Mouse (Mus musculus) heart, adult 2 months (tissue): ENCODE measurements around the gene Phyh.

Experiments
- CTCF ChIP-seq: fragments of 200-600 bp; IDR thresholded peaks from 2 replicates; pipeline ENCODE4 v1.8.1; 2022; ENCODE audit warnings: antibody characterized with exemption, mild to moderate bottlenecking, moderate library complexity
- POLR2A ChIP-seq: fragments of 200-500 bp; IDR thresholded peaks from 2 replicates; pipeline ENCODE4 v1.6.1; 2011; ENCODE audit warnings: mild to moderate bottlenecking, low read depth, low read length, control low read depth; ENCODE audit not compliant: insufficient read depth

DNA sequence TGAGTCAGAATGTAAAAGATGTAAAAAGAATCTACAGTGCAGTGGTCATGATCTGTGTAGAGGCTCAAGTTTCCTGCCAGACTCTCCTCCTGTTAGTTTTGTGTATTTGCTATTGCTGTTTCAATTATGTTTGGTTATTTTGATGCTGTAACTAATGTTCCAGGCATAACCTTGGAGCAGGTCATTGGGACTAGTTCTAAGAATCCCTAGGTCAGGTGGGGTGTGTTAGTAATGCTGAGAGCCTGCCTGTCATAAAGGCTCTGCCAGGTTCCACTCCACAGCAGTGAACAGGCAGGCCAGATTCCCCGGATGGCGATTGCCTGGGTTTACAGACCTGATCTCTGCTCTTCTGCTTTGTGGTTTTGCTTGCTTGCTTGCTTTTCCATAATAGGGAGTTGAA, 23.2 kb upstream of the Phyh start:
- TF ChIP-seq CTCF (no peak), POLR2A (no peak)
